Mouse (Mus musculus) neural tube, embryonic 10.5 days (tissue): Measurements from ENCODE around the gene Vstm4.
A peak's percentile ranks its signal among the peaks of the same experiment; 100 is the strongest.

ENCODE experiments used
- DNase-seq: peaks from one replicate; pipeline ENCODE4 v3.0.0-alpha.2; 2017; ENCODE audit warnings: low spot score; ENCODE audit errors: extremely low spot score

The Vstm4 gene

GRCm38 (mm10) chr14:32858941-32859510 is 2.5 kb downstream of the Vstm4 start:
- no peak for DNase-seq

- DNase-seq = no peak
These were observed 3.4 kb downstream of the Vstm4 start for GRCm38 (mm10) chr14:32859831-32860569.

GRCm38 (mm10) chr14:32861149-32861581 is 4.6 kb downstream of the Vstm4 start:
- no peak for DNase-seq

- no peak for DNase-seq
These were observed 5.1 kb downstream of the Vstm4 start for GRCm38 (mm10) chr14:32861656-32862055.

- no peak for DNase-seq
These were observed 8.8 kb downstream of the Vstm4 start for GRCm38 (mm10) chr14:32865331-32865730.

- DNase-seq = no peak
These were observed 15.4 kb downstream of the Vstm4 start for GRCm38 (mm10) chr14:32871963-32872362.

GRCm38 (mm10) chr14:32877549-32877948 is 21.0 kb downstream of the Vstm4 start:
- no peak for DNase-seq

- no peak for DNase-seq
These were observed 23.8 kb downstream of the Vstm4 start for GRCm38 (mm10) chr14:32880332-32880731.

- DNase-seq = no peak
These were observed 25.1 kb downstream of the Vstm4 start for GRCm38 (mm10) chr14:32881693-32882092.

- peak; percentile 35 for DNase-seq
These were observed 32.5 kb downstream of the Vstm4 start for GRCm38 (mm10) chr14:32888876-32889674.

GRCm38 (mm10) chr14:32894341-32894853 is 37.8 kb downstream of the Vstm4 start:
- no peak for DNase-seq

GRCm38 (mm10) chr14:32894878-32895277 is 38.3 kb downstream of the Vstm4 start:
- DNase-seq = no peak

GRCm38 (mm10) chr14:32896896-32897295 is 40.3 kb downstream of the Vstm4 start:
- no peak for DNase-seq

GRCm38 (mm10) chr14:32903203-32903602 is 46.6 kb downstream of the Vstm4 start:
- no peak for DNase-seq

GRCm38 (mm10) chr14:32906545-32906944 is 50.0 kb downstream of the Vstm4 start:
- no peak for DNase-seq

- no peak for DNase-seq
These were observed 52.6 kb downstream of the Vstm4 start for GRCm38 (mm10) chr14:32909112-32909511.

- DNase-seq = no peak
These were observed 54.6 kb downstream of the Vstm4 start for GRCm38 (mm10) chr14:32911187-32911586.

GRCm38 (mm10) chr14:32915360-32915759 is 58.8 kb downstream of the Vstm4 start:
- DNase-seq = no peak

- DNase-seq = no peak
These were observed 61.4 kb downstream of the Vstm4 start for GRCm38 (mm10) chr14:32917919-32918318.

- no peak for DNase-seq
These were observed 67.3 kb downstream of the Vstm4 start for GRCm38 (mm10) chr14:32923871-32924270.

GRCm38 (mm10) chr14:32931709-32932108 is 75.2 kb downstream of the Vstm4 start:
- DNase-seq = no peak

- DNase-seq = no peak
These were observed 75.7 kb downstream of the Vstm4 start for GRCm38 (mm10) chr14:32932220-32932619.
